In the genomic region with DNA sequence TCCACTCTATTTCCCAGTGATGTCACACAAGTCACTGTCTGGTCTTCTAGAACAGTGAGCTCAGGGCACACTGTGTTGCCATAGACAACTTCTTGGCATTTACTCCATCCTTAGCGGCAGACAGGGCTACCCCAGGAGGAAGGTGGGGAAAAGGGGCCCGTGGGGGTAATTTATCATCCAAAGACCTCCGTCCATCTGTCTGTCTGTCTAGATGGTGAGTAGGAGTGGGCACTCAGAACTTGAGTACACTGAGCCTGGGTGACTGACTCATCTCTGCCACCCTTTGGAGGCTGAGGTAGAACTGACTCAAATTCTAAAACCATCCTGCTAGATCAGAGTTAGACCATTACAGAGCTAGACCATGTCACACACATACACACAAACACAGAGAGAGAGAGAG, we compare ENCODE assay signal across 8 mouse cellular contexts. TPM values are rescaled to one million over a fixed set of nuclear protein-coding genes. Genes with fewer than 3 reads are reported as not detected.
A peak's percentile ranks its signal among the peaks of the same experiment; 100 is the strongest.
DNase-seq lines count a peak whose midpoint lies in the region; ATAC-seq lines count a peak whose summit lies in the region.

A gene (plus strand): TSS at position 73 of the 400 bp plus-strand sequence.

- H3K4me2 ChIP-seq in lung, embryonic 15.5 days = no peak within 1 kb of the TSS
- H3K4me2 ChIP-seq in heart, embryonic 15.5 days = no peak within 1 kb of the TSS
- H3K4me2 ChIP-seq in limb, embryonic 12.5 days = no peak within 1 kb of the TSS
- no peak within 1 kb of the TSS for H3K4me2 ChIP-seq in forebrain, embryonic 14.5 days (ENCODE audit: low read length)

- 68% methylated on average over 3 of the region's 3 CpGs for WGBS in lung, embryonic 15.5 days
- 87% methylated on average over 3 of the region's 3 CpGs for WGBS in heart, embryonic 15.5 days
- 83% methylated on average over 3 of the region's 3 CpGs for WGBS in limb, embryonic 12.5 days
- WGBS in forebrain, embryonic 14.5 days = 84% methylated on average over 3 of the region's 3 CpGs

- H3K9me3 ChIP-seq in lung, embryonic 15.5 days = no peaks in the 10 kb centered on the region
- no peaks in the 10 kb centered on the region for H3K9me3 ChIP-seq in heart, embryonic 15.5 days (replicated peaks)
- H3K9me3 ChIP-seq in limb, embryonic 12.5 days = no peaks in the 10 kb centered on the region
- H3K9me3 ChIP-seq in forebrain, embryonic 14.5 days (replicated peaks; ENCODE audit: control insufficient read depth, low read length) = no peaks in the 10 kb centered on the region

- no peak within 1 kb of the TSS for H3K9ac ChIP-seq in lung, embryonic 15.5 days
- H3K9ac ChIP-seq in heart, embryonic 15.5 days = no peak within 1 kb of the TSS
- no peak within 1 kb of the TSS for H3K9ac ChIP-seq in limb, embryonic 12.5 days (replicated peaks)
- no peak within 1 kb of the TSS for H3K9ac ChIP-seq in forebrain, embryonic 14.5 days (ENCODE audit: low read length)

- 0 out of 2 replicates have a peak within 1 kb of the TSS, but pooled peaks have one; percentile 33 for H3K27ac ChIP-seq in lung, embryonic 15.5 days
- H3K27ac ChIP-seq in heart, embryonic 15.5 days = no peak within 1 kb of the TSS
- no peak within 1 kb of the TSS for H3K27ac ChIP-seq in limb, embryonic 12.5 days
- H3K27ac ChIP-seq in forebrain, embryonic 14.5 days (ENCODE audit: low read depth, low read length) = no peak within 1 kb of the TSS

- H3K36me3 ChIP-seq in lung, embryonic 15.5 days = no peaks in the 10 kb centered on the region
- H3K36me3 ChIP-seq in heart, embryonic 15.5 days = no peaks in the 10 kb centered on the region
- no peaks in the 10 kb centered on the region for H3K36me3 ChIP-seq in limb, embryonic 12.5 days
- H3K36me3 ChIP-seq in forebrain, embryonic 14.5 days (ENCODE audit: control insufficient read depth, insufficient read depth, low read length) = no peaks in the 10 kb centered on the region

- ATAC-seq in lung, embryonic 15.5 days (ENCODE audit: borderline replicate concordance, extremely low read depth, low FRiP score, low TSS enrichment) = no peak
- no peak for ATAC-seq in common myeloid progenitor, adult 5-6 weeks (replicated peaks; ENCODE audit: low read depth, poor library complexity, severe bottlenecking)
- no peak for ATAC-seq in heart, embryonic 15.5 days (replicated peaks; ENCODE audit: insufficient number of reproducible peaks, insufficient read depth, low FRiP score, low read depth)
- ATAC-seq in limb, embryonic 12.5 days (ENCODE audit: insufficient number of reproducible peaks, insufficient read depth, low FRiP score, low TSS enrichment, low read depth) = no peak
- ATAC-seq in forebrain, embryonic 14.5 days = no peak

- peaks cover 21% of the 10 kb centered on the region for H3K4me1 ChIP-seq in lung, embryonic 15.5 days
- peaks cover 48% of the 10 kb centered on the region for H3K4me1 ChIP-seq in heart, embryonic 15.5 days (replicated peaks)
- H3K4me1 ChIP-seq in limb, embryonic 12.5 days (replicated peaks) = peaks cover 16% of the 10 kb centered on the region
- peaks cover 7% of the 10 kb centered on the region; the same call in 1 of the 2 replicates for H3K4me1 ChIP-seq in forebrain, embryonic 14.5 days (ENCODE audit: control insufficient read depth, insufficient read depth, low read length)

- no peak for DNase-seq in lung, postnatal 25 days (ENCODE audit: low spot score)
- no peak for DNase-seq in embryo, embryonic 10 days (ENCODE audit: low spot score)
- DNase-seq in forebrain, embryonic 14.5 days (ENCODE audit: low spot score) = no peak
- DNase-seq in embryo, embryonic 10.5 days (ENCODE audit: low spot score) = no peak

- H3K27me3 ChIP-seq in lung, embryonic 15.5 days = no peaks in the 10 kb centered on the region
- peaks cover 6% of the 10 kb centered on the region; the same call in 1 of the 2 replicates for H3K27me3 ChIP-seq in heart, embryonic 15.5 days
- H3K27me3 ChIP-seq in limb, embryonic 12.5 days = peaks cover 38% of the 10 kb centered on the region
- peaks cover 4% of the 10 kb centered on the region; the same call in 1 of the 2 replicates for H3K27me3 ChIP-seq in forebrain, embryonic 14.5 days (replicated peaks; ENCODE audit: control insufficient read depth, insufficient read depth, low read length)

- no peak within 1 kb of the TSS for H3K4me3 ChIP-seq in lung, embryonic 15.5 days
- H3K4me3 ChIP-seq in heart, embryonic 15.5 days = no peak within 1 kb of the TSS
- H3K4me3 ChIP-seq in limb, embryonic 12.5 days (replicated peaks) = no peak within 1 kb of the TSS
- H3K4me3 ChIP-seq in forebrain, embryonic 14.5 days (ENCODE audit: low read depth, low read length) = no peak within 1 kb of the TSS

RNA-seq across cellular contexts. Expression of the gene that starts here (rescaled TPM):
- 41.2 and 45.9 TPM in 2 replicates for polyA plus RNA-seq in lung, embryonic 15.5 days (2015; fragmentation: Nextera tagmentation; extraction: Ambion mirVana)
- 66.4 and 70.4 TPM in 2 replicates for total RNA-seq in common myeloid progenitor, adult 5-6 weeks (2017)
- polyA plus RNA-seq in heart, embryonic 15.5 days (2015; fragmentation: Nextera tagmentation; extraction: Ambion mirVana) = 25.0 and 32.9 TPM in 2 replicates
- polyA plus RNA-seq in limb, embryonic 12.5 days (2016; fragmentation: Nextera tagmentation; extraction: Ambion mirVana) = 17.2 and 17.8 TPM in 2 replicates
- polyA plus RNA-seq in forebrain, embryonic 14.5 days (2014; fragmentation: Nextera tagmentation; extraction: Ambion mirVana) = 8.0 and 8.1 TPM in 2 replicates
